Mouse (Mus musculus): Measurements from ENCODE around the gene Psat1.

The Psat1 gene

DNA sequence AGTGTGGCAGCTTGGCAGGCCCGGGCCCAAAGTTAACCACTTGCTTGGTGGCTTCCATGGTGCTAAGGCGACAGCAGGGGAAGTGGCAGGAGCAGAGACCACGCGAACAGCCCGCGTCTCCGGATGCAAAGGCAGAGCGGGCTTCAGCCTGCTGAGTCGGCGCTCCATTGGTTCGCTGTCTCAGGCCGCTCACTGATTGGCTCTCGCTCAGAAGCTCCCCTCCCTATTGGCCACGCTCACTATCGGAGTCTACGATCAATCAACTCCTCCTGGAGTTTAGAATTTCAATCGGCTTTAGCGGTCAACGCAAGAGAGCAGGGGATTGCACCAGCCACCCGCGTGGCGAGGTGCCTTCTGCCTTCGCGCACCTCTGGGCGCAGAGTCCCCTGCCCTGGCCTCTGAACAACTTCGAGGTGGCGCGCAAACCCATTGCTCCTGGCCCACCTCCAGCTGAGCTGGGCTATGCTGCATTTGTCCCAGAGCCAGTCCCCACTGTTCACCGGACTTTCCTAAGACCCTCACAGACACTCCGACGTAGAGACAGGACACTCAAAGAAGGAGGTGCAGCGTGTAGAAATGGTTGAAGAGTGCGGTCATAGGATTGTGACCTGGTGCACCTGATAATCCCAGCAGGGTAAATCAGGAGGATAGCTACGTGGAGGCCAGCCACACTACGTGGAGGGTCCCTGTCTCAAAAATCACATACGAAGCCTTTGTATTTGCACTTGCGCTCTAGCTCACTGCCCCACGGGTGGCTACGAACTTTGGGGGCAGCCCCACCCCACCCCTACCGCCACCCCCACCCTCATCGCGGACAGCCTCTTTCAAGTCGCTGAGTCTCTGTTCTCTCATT is 22.0 kb downstream of the Psat1 start:
- DNase-seq (ENCODE audit: low spot score in 2 of 2): peak; percentile 67 to 79

DNA sequence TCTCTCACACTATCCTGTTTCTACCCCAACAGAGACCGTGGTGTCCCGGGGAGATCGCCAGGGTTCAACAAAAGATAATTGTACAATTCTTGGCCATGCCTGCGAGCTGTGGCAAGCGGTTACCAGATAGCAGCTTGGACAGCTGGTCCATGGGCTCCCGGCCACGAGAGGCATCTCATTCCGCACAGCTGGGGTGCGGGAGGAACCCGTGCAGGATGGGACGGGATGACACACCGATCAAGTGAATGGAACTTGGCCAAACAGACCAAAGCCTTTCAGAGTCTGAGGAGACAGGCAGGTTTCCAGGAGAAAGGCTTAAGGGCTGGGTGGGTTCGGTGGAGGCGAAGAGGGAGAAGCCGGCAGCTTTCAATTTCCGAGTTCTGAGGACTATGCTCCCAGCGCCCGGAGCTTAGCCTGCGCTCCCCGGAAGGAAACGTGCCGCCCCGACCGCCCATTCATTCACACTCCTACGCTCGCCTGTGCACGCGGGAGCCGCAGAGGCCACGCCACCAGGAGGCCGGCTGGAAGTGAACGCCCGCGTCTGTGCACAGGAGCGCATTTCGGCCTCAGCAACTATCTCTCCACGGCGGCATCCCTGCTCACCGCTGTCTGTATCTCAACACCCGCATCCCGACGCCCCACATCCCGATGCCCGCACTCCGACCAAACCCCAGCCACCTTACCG is 22.8 kb downstream of the Psat1 start:
- peak; percentile 33 to 47 for DNase-seq (ENCODE audit: low spot score in 2 of 2)

- DNase-seq (ENCODE audit: low spot score in 2 of 2): peak in 1 of 2 experiments; percentile 8
Measured at GRCm38 (mm10) chr19:15923426-15923825, 23.7 kb downstream of the Psat1 start.

DNA sequence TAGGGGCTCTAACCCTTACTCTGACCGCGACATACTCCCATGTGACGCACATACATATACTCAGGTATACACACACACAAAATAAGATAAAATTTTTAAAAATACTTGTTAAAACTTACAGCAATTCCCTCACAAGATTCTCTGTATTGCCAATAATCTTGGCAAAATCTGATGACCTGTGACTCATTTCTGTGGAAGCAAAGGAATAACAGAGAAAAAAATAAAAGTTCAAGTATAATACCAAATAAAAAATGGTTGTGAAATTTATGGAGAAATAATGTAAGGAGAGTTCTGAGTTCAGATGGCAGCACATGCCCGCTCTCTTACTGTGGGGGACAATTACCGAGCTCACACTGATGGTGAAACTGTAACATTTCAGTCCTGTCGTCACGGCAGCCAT is 27.8 kb downstream of the Psat1 start:
- no peak for DNase-seq (ENCODE audit: low spot score in 2 of 2)

- DNase-seq (ENCODE audit: low spot score in 2 of 2): no peak
Measured at GRCm38 (mm10) chr19:15918111-15918510, 29.0 kb downstream of the Psat1 start.

- DNase-seq (ENCODE audit: low spot score in 2 of 2): no peak
Measured at GRCm38 (mm10) chr19:15913249-15913997, 33.7 kb downstream of the Psat1 start.

DNA sequence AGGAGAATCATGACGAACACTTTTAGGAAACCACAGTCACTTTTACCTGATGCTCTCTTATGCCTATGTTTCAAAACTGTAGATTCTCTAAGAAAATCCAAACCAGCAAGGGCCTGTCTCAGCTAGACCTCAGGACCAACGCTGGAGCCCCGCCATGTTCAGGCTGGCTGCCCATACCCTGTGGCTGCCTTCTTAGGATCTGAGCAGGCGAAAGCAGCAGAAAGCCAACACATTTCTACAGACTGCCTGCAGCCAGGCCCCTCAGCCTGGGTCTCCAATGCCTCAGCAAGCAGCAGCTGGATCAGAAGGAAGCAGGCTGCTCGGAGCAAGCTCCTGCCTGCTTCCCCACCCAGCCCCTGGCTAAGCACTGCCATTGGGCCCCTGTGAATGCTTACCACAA is 35.7 kb downstream of the Psat1 start:
- DNase-seq (ENCODE audit: low spot score in 2 of 2): no peak

- no peak for DNase-seq (ENCODE audit: low spot score in 2 of 2)
Measured at GRCm38 (mm10) chr19:15910987-15911386, 36.1 kb downstream of the Psat1 start.

DNA sequence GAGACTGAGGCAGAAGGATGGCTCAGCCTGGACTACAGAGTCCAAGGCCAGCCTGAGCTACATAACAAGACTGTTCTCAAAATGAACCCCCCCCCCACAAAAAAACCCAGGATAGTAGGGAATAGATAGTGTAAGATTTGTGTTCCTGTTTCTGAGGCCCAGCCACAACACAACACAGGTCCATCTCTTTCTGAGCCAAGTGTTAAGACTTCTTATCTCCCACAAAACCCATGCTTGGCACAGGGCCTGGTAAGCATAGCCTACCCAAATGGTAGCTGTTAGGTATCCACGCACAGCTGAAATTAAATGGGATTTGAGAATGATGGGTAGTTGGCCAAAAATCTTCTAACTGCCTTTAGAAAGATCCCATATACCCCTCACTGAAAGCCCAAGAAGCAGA is 36.6 kb downstream of the Psat1 start:
- DNase-seq (ENCODE audit: low spot score in 2 of 2): no peak

- DNase-seq (ENCODE audit: low spot score in 2 of 2): no peak
Measured at GRCm38 (mm10) chr19:15908016-15908415, 39.1 kb downstream of the Psat1 start.

DNA sequence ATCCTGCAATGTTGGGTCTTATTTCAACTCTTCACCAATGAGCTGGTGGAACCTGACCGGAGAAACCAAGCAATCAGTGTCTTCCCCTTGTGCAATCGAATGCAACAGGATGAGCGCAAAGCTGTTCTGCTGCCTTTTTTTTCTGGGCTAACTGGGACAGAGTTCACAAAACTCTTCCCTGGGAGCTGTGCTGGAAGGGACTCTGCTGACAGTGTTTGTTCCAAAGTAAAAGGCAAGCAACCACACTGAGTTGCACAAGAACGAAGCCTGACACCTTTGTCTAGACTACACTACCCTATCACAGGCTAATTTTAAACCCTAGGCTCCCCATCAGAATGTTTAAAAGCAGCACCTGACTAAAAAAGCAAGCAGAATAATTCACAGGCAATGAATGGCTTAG is 42.4 kb downstream of the Psat1 start:
- DNase-seq (ENCODE audit: low spot score in 2 of 2): no peak

DNA sequence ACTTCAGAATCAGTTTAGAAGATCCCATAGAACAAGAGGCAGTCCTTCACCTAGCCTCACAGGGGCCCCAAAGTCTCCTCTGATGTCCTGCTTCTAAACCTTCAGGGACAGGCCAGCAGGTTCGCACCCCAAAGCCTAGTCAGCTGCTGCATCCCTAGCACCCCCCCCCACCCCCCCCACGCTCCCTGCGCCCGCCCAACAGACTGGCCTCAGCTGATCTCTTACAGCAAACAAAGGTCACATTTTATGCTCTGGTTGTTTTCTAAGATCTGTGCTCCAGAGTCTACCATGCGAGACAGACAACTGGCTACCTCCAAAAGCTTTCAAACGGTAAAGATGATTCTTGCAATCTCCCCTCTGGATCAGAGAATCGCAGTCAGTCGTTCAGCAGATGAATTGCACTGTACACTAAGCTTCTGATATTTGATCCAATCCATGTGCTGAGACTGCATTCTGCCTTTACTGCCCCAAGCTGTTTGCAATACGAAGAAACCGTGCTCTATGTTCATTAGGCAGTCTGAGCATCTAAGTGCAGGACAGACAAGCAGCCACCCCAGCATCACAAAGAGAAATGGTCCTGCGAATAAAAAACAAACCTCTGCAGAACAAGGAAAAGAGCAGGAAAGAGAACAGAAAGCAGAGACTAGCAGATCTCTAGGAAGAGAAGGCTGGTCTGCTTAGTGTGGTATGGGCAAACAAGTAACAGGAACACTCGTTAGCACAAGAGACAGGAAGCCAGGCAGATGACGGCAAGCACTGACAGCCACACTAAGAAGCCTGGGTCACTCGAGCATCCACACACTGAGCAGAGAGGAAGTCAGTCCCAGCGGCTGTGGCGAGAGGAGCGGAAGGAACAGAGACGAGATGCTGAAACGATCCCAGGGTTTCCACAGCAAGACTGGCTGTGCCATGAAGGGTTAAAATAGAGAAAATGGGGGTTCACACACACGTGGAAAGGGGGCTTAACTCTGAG is 43.3 kb downstream of the Psat1 start:
- DNase-seq (ENCODE audit: low spot score in 2 of 2): no peak

DNA sequence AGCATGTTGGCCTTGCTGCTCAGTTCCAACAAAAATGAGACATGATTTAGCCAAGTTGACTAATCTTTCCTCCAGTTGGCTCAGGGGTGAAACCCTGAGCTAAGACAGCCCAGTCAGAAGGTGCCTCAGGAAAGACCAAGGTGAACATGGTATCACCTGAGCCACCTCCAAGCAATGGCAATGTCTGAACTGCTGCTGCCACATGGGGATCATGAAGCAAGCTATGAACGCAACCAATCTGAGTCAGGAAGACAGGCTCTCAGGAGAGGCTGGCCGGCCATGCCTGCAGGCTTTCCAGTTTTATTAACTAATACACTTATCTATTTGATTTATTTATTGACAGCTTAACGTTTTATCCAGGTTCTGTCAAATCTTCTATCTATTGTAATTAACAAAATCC is 51.5 kb downstream of the Psat1 start:
- no peak for DNase-seq (ENCODE audit: low spot score in 2 of 2)

GRCm38 (mm10) chr19:15892146-15892545 is 55.0 kb downstream of the Psat1 start:
- DNase-seq (ENCODE audit: low spot score in 2 of 2): no peak

DNA sequence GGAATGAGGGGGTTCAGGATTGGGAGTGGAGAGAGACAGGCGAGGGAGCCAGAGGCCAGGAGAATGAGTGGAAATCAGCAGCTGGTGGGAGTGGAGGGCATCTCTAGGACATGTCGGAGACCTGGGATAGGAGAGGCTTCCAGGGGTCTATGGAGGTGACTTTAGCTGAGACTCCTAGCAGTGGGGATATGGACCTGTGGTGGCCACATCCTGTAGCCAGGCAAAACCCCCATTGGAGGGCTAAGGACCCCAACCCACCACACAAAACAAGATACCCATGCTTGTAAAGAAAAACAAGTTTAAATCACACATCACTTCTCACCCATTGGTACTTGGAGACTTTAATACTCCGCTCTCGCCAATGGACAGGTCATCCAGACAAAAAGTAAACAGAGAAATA is 58.7 kb downstream of the Psat1 start:
- no peak for DNase-seq (ENCODE audit: low spot score in 2 of 2)

DNA sequence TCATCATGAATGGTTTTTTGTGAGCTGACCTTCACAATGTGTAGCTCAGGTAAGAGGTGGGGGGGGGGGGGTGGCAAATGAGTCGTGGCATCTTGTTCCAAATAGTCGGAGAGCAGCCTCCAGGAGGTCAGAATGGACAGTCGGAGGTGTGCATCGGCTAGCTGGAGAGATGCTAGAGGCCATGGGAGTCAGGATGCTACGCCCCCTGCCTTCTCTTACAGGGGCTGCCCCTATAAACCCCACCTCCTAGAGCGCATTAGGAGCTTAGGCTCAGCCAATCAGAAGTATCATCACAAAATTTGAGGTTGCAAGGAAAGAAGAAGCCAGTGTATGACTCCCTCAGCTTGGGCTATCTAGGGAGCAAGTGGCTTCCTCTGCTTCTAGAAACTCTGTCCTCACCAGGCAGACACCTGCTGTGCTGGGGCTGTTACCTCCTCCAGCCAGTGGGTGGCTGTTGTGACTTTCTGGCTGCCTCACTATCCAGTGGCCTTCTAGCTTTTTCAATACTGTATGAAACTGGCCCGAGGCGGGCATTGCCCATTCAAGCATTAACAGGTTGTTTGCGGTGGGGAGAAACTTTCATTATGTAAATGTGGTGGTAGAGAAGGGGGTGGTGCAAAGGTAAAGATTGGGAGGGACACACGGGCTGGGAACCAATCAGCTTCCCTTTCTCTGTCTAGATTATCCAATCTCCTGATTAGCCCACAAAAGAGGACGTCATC is 64.3 kb downstream of the Psat1 start:
- no peak for DNase-seq (ENCODE audit: low spot score in 2 of 2)

DNA sequence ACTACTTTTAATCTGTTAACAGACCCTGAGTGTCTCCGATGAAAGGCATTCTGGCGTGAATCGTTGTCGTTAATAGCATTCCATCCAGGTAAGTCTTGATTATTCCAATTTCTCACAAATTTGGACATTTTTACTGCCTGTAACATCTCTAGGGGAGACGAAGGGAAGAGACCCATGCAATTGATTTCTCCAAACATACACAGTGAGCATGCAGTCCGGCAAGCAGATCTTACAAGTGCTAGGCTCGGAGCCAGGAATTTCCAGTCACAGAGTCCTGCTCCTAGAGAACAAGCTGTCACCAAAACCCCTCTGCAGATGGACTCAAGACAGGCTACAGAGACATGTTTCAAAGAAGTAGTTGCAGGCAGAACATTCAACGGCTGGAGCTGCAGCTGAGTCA is 66.4 kb downstream of the Psat1 start:
- no peak for DNase-seq (ENCODE audit: low spot score in 2 of 2)

DNA sequence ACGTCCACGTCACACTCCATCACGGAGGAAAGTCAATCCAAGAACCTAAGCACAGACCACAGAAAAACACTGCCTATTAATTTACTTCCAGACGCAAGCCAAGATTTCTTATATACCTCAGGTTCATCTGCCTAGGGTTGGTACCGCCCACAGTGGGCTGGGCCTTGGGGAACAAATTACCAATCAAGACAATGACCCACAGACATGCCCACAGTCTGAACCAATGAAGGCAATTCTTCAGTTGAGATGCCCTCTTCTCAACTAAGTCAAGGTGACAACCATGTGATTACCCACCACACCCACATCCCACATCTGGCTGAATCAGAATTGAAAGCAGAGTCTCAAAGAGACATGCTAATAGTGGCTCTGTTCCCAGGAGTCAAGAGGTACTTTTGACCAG is 67.9 kb downstream of the Psat1 start:
- no peak for DNase-seq (ENCODE audit: low spot score in 2 of 2)

- DNase-seq (ENCODE audit: low spot score in 2 of 2): peak in 1 of 2 experiments; percentile 7
Measured at GRCm38 (mm10) chr19:15868865-15869698, 78.1 kb downstream of the Psat1 start.

- DNase-seq (ENCODE audit: low spot score in 2 of 2): no peak
Measured at GRCm38 (mm10) chr19:15866851-15867250, 80.3 kb downstream of the Psat1 start.

Data from frontal cortex, postnatal 25 days (tissue).